ENCODE assay signal across 8 mouse cellular contexts in the genomic region with DNA sequence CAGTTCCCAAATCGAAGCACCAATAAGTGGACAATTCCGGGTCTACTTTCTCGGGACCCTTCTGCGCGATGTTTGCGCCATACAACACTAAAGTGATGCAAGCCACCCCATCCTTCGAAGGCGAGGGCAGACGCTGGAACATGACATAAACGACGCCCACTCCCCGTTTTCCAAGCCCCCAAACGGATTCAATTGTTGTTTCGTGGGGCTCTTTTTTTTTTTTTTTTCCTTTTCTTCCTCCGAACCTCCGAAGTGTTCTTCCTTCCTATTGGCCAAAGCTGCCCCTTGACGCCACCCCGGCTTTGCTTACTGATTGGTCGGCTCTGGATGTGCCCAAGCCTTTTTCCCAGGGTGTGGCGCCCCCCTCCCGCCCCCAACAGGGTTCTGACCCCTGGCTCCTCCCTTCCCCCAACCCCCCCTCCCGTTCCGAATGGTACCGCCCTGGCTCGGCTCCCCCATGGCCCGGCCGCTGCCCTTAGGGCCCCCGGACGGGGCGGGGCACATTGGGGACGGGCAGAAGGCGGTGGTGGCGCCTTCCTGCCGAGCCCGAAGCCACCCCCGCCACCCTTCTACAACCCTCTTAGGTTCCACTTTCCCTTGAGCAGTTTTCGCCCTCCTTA. TPM values are rescaled to one million over a fixed set of nuclear protein-coding genes. Genes with fewer than 3 reads are reported as not detected.
A peak's percentile ranks its signal among the peaks of the same experiment; 100 is the strongest.
DNase-seq lines count a peak whose midpoint lies in the region; ATAC-seq and TF ChIP-seq lines count a peak whose summit lies in the region.

No protein-coding gene starts in this region.

- H3K27me3 ChIP-seq in C2C12 (ENCODE audit: control insufficient read depth, insufficient read depth, insufficient read length) (no peaks in the 10 kb centered on the region), myocyte (ENCODE audit: control insufficient read depth, insufficient read depth, insufficient read length) (no peaks in the 10 kb centered on the region)
- peaks cover 7% of the 10 kb centered on the region for H3K27me3 ChIP-seq in heart, embryonic 11.5 days (ENCODE audit: control insufficient read depth, insufficient read depth, low read length)
- H3K27me3 ChIP-seq in kidney, postnatal 0 days (ENCODE audit: insufficient read depth, low read length) = no peaks in the 10 kb centered on the region
- H3K27me3 ChIP-seq in liver, embryonic 12.5 days (replicated peaks) = peaks cover 16% of the 10 kb centered on the region

- H3K4me1 ChIP-seq in heart, embryonic 11.5 days (ENCODE audit: control insufficient read depth, insufficient read depth, low read length) = no peaks in the 10 kb centered on the region
- no peaks in the 10 kb centered on the region for H3K4me1 ChIP-seq in kidney, postnatal 0 days (replicated peaks; ENCODE audit: insufficient read depth, low read length)
- H3K4me1 ChIP-seq in liver, embryonic 12.5 days = peaks cover 45% of the 10 kb centered on the region

- H3K9me3 ChIP-seq in heart, embryonic 11.5 days (replicated peaks; ENCODE audit: control insufficient read depth, low read length) = no peaks in the 10 kb centered on the region
- H3K9me3 ChIP-seq in kidney, postnatal 0 days (replicated peaks; ENCODE audit: low read length) = no peaks in the 10 kb centered on the region
- H3K9me3 ChIP-seq in liver, embryonic 12.5 days (replicated peaks) = no peaks in the 10 kb centered on the region

- H3K4me2 ChIP-seq in heart, embryonic 11.5 days = peak overlapping the region; percentile 65
- peak overlapping the region; percentile 57 for H3K4me2 ChIP-seq in kidney, postnatal 0 days (ENCODE audit: low read length)
- H3K4me2 ChIP-seq in liver, embryonic 12.5 days = peak overlapping the region; percentile 81
- H3K4me2 ChIP-seq in myocyte (ENCODE audit: low read depth) = peak overlapping the region; percentile 95

- peak overlapping the region; percentile 75 for H3K9ac ChIP-seq in heart, embryonic 11.5 days (ENCODE audit: low read depth, low read length)
- H3K9ac ChIP-seq in kidney, postnatal 0 days (ENCODE audit: low read depth, low read length) = peak overlapping the region; percentile 55
- H3K9ac ChIP-seq in liver, embryonic 12.5 days = peak overlapping the region; percentile 70

- WGBS in heart, embryonic 11.5 days (ENCODE audit: insufficient replicate concordance) = 11% methylated on average over 24 of the region's 37 CpGs
- WGBS in kidney, postnatal 0 days = 28% methylated on average over 34 of the region's 37 CpGs
- WGBS in liver, embryonic 12.5 days (ENCODE audit: insufficient replicate concordance) = 7% methylated on average over 36 of the region's 37 CpGs

- H3K4me3 ChIP-seq in C2C12 (ENCODE audit: insufficient read depth, poor library complexity, severe bottlenecking) = peak overlapping the region; percentile 38
- H3K4me3 ChIP-seq in heart, embryonic 11.5 days (ENCODE audit: low read depth, low read length) = peak overlapping the region; percentile 52
- H3K4me3 ChIP-seq in kidney, postnatal 0 days (replicated peaks; ENCODE audit: low read depth, low read length) = peak overlapping the region; percentile 42
- peak overlapping the region; percentile 61 for H3K4me3 ChIP-seq in liver, embryonic 12.5 days
- H3K4me3 ChIP-seq in myocyte = peak overlapping the region; percentile 47

- TF ChIP-seq CTCF in C2C12 (IDR thresholded peaks at IDR 0.05; ENCODE audit: control insufficient read depth, insufficient read depth, insufficient read length) = no peak
- no peak for TF ChIP-seq CTCF in kidney, postnatal 0 days (IDR thresholded peaks at IDR 0.05; ENCODE audit: low read depth)

- peak; percentile 83 for ATAC-seq in erythroblast, adult 5-6 weeks (replicated peaks; ENCODE audit: low FRiP score, poor library complexity, severe bottlenecking)
- peak; percentile 85 for ATAC-seq in heart, embryonic 11.5 days (replicated peaks; ENCODE audit: insufficient number of reproducible peaks, low FRiP score, low TSS enrichment)
- peak; percentile 88 for ATAC-seq in kidney, postnatal 0 days (replicated peaks; ENCODE audit: low FRiP score, low read depth)
- ATAC-seq in liver, embryonic 12.5 days = peak; percentile 81

- no peaks in the 10 kb centered on the region for H3K79me2 ChIP-seq in C2C12 (ENCODE audit: control insufficient read depth, insufficient read depth)
- no peaks in the 10 kb centered on the region for H3K79me2 ChIP-seq in myocyte (ENCODE audit: control insufficient read depth, insufficient read depth)

- H3K79me3 ChIP-seq in C2C12 (ENCODE audit: low read depth) = no peaks in the 10 kb centered on the region

- TF ChIP-seq POLR2A in myocyte (IDR thresholded peaks at IDR 0.05; ENCODE audit: insufficient read length, low read depth) = peak; percentile 57

- peak overlapping the region; percentile 65 for H3ac ChIP-seq in C2C12 (ENCODE audit: control insufficient read depth, insufficient read length, low read depth)
- peak overlapping the region; percentile 29 for H3ac ChIP-seq in myocyte (ENCODE audit: control insufficient read depth, insufficient read length)

- peak overlapping the region; percentile 94 for H3K27ac ChIP-seq in heart, embryonic 11.5 days (ENCODE audit: low read depth, low read length)
- H3K27ac ChIP-seq in kidney, postnatal 0 days = peak overlapping the region; percentile 85
- peak overlapping the region; percentile 96 for H3K27ac ChIP-seq in liver, embryonic 12.5 days

- H3K36me3 ChIP-seq in C2C12 (ENCODE audit: control insufficient read depth, insufficient read depth) = peaks cover 9% of the 10 kb centered on the region
- no peaks in the 10 kb centered on the region for H3K36me3 ChIP-seq in heart, embryonic 11.5 days (ENCODE audit: control insufficient read depth, insufficient read depth, low read length)
- H3K36me3 ChIP-seq in kidney, postnatal 0 days (ENCODE audit: insufficient read depth, low read length) = no peaks in the 10 kb centered on the region
- peaks cover 31% of the 10 kb centered on the region for H3K36me3 ChIP-seq in liver, embryonic 12.5 days
- peaks cover 3% of the 10 kb centered on the region for H3K36me3 ChIP-seq in myocyte (ENCODE audit: control insufficient read depth, insufficient read depth)

- peak; percentile 88 to 89 for DNase-seq in adrenal gland, postnatal 36 days
- peak; percentile 89 for DNase-seq in kidney, postnatal 0 days (ENCODE audit: low spot score)
- peak; percentile 77 for DNase-seq in telencephalon, adult 2 months (ENCODE audit: low read depth, low spot score)

TF ChIP-seq in C2C12, 6 proteins besides CTCF, POLR2A, EP300 and RAD21:
- TF ChIP-seq MAX (IDR thresholded peaks at IDR 0.05) = no peak
- TF ChIP-seq MYOD1 (IDR thresholded peaks at IDR 0.05; ENCODE audit: control insufficient read depth, insufficient read length, low read depth) = no peak
- no peak for TF ChIP-seq CEBPB (IDR thresholded peaks at IDR 0.05; ENCODE audit: low read depth)
- no peak for TF ChIP-seq USF1 (IDR thresholded peaks at IDR 0.05; ENCODE audit: low read depth)
- no peak for TF ChIP-seq FOSL1 (IDR thresholded peaks at IDR 0.05; ENCODE audit: insufficient read depth, low read length, poor library complexity, severe bottlenecking)
- no peak for TF ChIP-seq MYOG (IDR thresholded peaks at IDR 0.05; ENCODE audit: control insufficient read depth, extremely low read depth, insufficient read length)

TF ChIP-seq in myocyte, 11 proteins besides CTCF, POLR2A, EP300 and RAD21:
- TF ChIP-seq CEBPB (IDR thresholded peaks at IDR 0.05; ENCODE audit: insufficient read depth, poor library complexity, severe bottlenecking) (no peak), MYOD1 (IDR thresholded peaks at IDR 0.05; ENCODE audit: control insufficient read depth in 1 of 3, insufficient read length in 2 of 3, low read depth in 2 of 3) (no peak), MAX (IDR thresholded peaks at IDR 0.05; ENCODE audit: low read depth) (no peak), TCF12 (IDR thresholded peaks at IDR 0.05; ENCODE audit: insufficient read depth, poor library complexity, severe bottlenecking) (no peak), POLR2AphosphoS2 (IDR thresholded peaks at IDR 0.05; ENCODE audit: insufficient read length, low read depth) (peak; percentile 22), SRF (IDR thresholded peaks at IDR 0.05; ENCODE audit: control insufficient read depth, insufficient read length, low read depth) (no peak), TCF3 (IDR thresholded peaks at IDR 0.05; ENCODE audit: insufficient read length, low read depth) (no peak), E2F4 (IDR thresholded peaks at IDR 0.05; ENCODE audit: insufficient read depth) (no peak), REST (IDR thresholded peaks at IDR 0.05; ENCODE audit: insufficient read depth, insufficient read length) (no peak)

RNA-seq across cellular contexts. Expression of gene Utp14a, which starts 27.8 kb away (rescaled TPM):
- polyA plus RNA-seq in C2C12 (2012; fragmentation: generic; extraction: Trizol) = 15.2 TPM
- 10 to 100 TPM; 15.4 to 17.3 TPM for total RNA-seq in adrenal gland, postnatal 36 days (2021)
- total RNA-seq in erythroblast, adult 5-6 weeks (2015; ENCODE audit: low replicate concordance) = 7.9 and 9.0 TPM in 2 replicates
- total RNA-seq in erythroblast, adult 5-6 weeks (2017; ENCODE audit: low replicate concordance) = 8.8 and 14.2 TPM in 2 replicates
- 11.0 and 12.0 TPM in 2 replicates for polyA plus RNA-seq in heart, embryonic 11.5 days (2014; fragmentation: Nextera tagmentation; extraction: Ambion mirVana)
- 14.0 and 16.2 TPM in 2 replicates for polyA plus RNA-seq in kidney, postnatal 0 days (2015; fragmentation: Nextera tagmentation; extraction: Ambion mirVana)
- polyA plus RNA-seq in liver, embryonic 12.5 days (2016; fragmentation: Nextera tagmentation; extraction: Ambion mirVana) = 19.3 and 22.5 TPM in 2 replicates
- polyA plus RNA-seq in myocyte (2012; fragmentation: generic; extraction: Trizol) = 12.2 TPM

RNA-seq across cellular contexts. Expression of gene Bcorl1, which starts 56.7 kb away (rescaled TPM):
- polyA plus RNA-seq in C2C12 (2012; fragmentation: generic; extraction: Trizol) = 3.7 TPM
- total RNA-seq in adrenal gland, postnatal 36 days (2021) = 10 to 100 TPM in 1 of 2 experiments, 1 to 10 TPM in 1; 9.8 to 11.2 TPM
- total RNA-seq in erythroblast, adult 5-6 weeks (2015; ENCODE audit: low replicate concordance) = 4.6 and 8.6 TPM in 2 replicates
- total RNA-seq in erythroblast, adult 5-6 weeks (2017; ENCODE audit: low replicate concordance) = 23.8 and 31.1 TPM in 2 replicates
- polyA plus RNA-seq in heart, embryonic 11.5 days (2014; fragmentation: Nextera tagmentation; extraction: Ambion mirVana) = 4.7 and 6.6 TPM in 2 replicates
- 3.0 and 3.3 TPM in 2 replicates for polyA plus RNA-seq in kidney, postnatal 0 days (2015; fragmentation: Nextera tagmentation; extraction: Ambion mirVana)
- 3.8 and 4.4 TPM in 2 replicates for polyA plus RNA-seq in liver, embryonic 12.5 days (2016; fragmentation: Nextera tagmentation; extraction: Ambion mirVana)
- 4.5 TPM for polyA plus RNA-seq in myocyte (2012; fragmentation: generic; extraction: Trizol)

Comparison
In these comparisons a context has a peak if more than half of its experiments do, and no peak if none do; other contexts are left out.
1. Peak in every context shown above with its lines: DNase-seq, ATAC-seq, H3K4me3 ChIP-seq and H3K27ac ChIP-seq.